Mouse (Mus musculus): ENCODE measurements at regions not wholly inside any gene's neighbourhood (a gene's known extent, or its start where the extent isn't known, plus 50 kb on each side); places are given as distances from the start of the nearest gene placed in this dataset.

GRCm38 (mm10) chr2:166207145-166207508, 51.7 kb upstream of the Sulf2 start:
- H3K27ac ChIP-seq (ENCODE audit: insufficient read depth, low read depth, low read length, poor library complexity, severe bottlenecking) = no peak overlapping the region; the same call in 1 of the 2 replicates
- in situ Hi-C loops (cut with MboI; ENCODE audit: low sequenced_read_pairs in 2 of 2, unreplicated experiment in 2 of 2) = no loop called here
- peaks cover 10 to 24% of the 10 kb centered on the region in 2 experiments for H3K4me1 ChIP-seq (ENCODE audit: control insufficient read depth in 2 of 2, insufficient read depth in 2 of 2, low read length in 2 of 2, poor library complexity in 1 of 2)
- H3K9ac ChIP-seq (ENCODE audit: insufficient read depth, low read depth, low read length, poor library complexity, severe bottlenecking) = no peak overlapping the region
- DNase-seq (ENCODE audit: low read depth, low spot score) = no peak
- no peaks in the 10 kb centered on the region for H3K9me3 ChIP-seq (ENCODE audit: control insufficient read depth, insufficient read depth, low read depth, low read length)
- H3K36me3 ChIP-seq (ENCODE audit: control insufficient read depth, insufficient read depth, low read length, poor library complexity, severe bottlenecking) = no peaks in the 10 kb centered on the region
- H3K4me3 ChIP-seq (ENCODE audit: insufficient read depth in 1 of 2, low read depth in 1 of 2, low read length in 2 of 2, poor library complexity in 1 of 2, severe bottlenecking in 1 of 2) = no peak overlapping the region
- TF ChIP-seq ZC3H11A (IDR thresholded peaks at IDR 0.05; ENCODE audit: borderline replicate concordance, low read depth, low read length) = no peak
- TF ChIP-seq MAFK (IDR thresholded peaks at IDR 0.05; ENCODE audit: insufficient read depth, low read depth, low read length) = no peak

GRCm38 (mm10) chr2:166206396-166207144, 51.1 kb upstream of the Sulf2 start:
- no peak overlapping the region for H3K4me3 ChIP-seq (ENCODE audit: insufficient read depth in 1 of 2, low read depth in 1 of 2, low read length in 2 of 2, poor library complexity in 1 of 2, severe bottlenecking in 1 of 2)
- in situ Hi-C loops (cut with MboI; ENCODE audit: low sequenced_read_pairs in 2 of 2, unreplicated experiment in 2 of 2) = no loop called here
- no peaks in the 10 kb centered on the region for H3K9me3 ChIP-seq (ENCODE audit: control insufficient read depth, insufficient read depth, low read depth, low read length)
- peaks cover 10 to 24% of the 10 kb centered on the region in 2 experiments for H3K4me1 ChIP-seq (ENCODE audit: control insufficient read depth in 2 of 2, insufficient read depth in 2 of 2, low read length in 2 of 2, poor library complexity in 1 of 2)
- TF ChIP-seq CHD2 (IDR thresholded peaks at IDR 0.05; ENCODE audit: low read depth, low read length) (no peak), ZNF384 (IDR thresholded peaks at IDR 0.05; ENCODE audit: low read depth, low read length) (no peak), MAFK (IDR thresholded peaks at IDR 0.05; ENCODE audit: insufficient read depth, low read depth, low read length) (no peak), ZC3H11A (IDR thresholded peaks at IDR 0.05; ENCODE audit: borderline replicate concordance, low read depth, low read length) (no peak), HCFC1 (IDR thresholded peaks at IDR 0.05; ENCODE audit: borderline replicate concordance, insufficient read depth, low read length) (no peak)
- H3K9ac ChIP-seq (ENCODE audit: insufficient read depth, low read depth, low read length, poor library complexity, severe bottlenecking) = no peak overlapping the region
- no peak overlapping the region for H3K27ac ChIP-seq (ENCODE audit: insufficient read depth, low read depth, low read length, poor library complexity, severe bottlenecking)
- DNase-seq (ENCODE audit: low read depth, low spot score) = no peak
- H3K36me3 ChIP-seq (ENCODE audit: control insufficient read depth, insufficient read depth, low read length, poor library complexity, severe bottlenecking) = no peaks in the 10 kb centered on the region
